Mouse (Mus musculus) olfactory bulb, adult 2 months (tissue): ENCODE measurements around the gene Ttc39b.

ENCODE experiments used
- CTCF ChIP-seq: fragments of 200-500 bp; IDR thresholded peaks from 2 replicates; pipeline ENCODE4 v1.5.1; 2012; ENCODE audit warnings: low read depth, mild to moderate bottlenecking, low read length, moderate library complexity; ENCODE audit not compliant: insufficient read depth
- POLR2A ChIP-seq: fragments of 200-500 bp; IDR thresholded peaks from 2 replicates; pipeline ENCODE4 v1.6.1; 2012; ENCODE audit warnings: mild to moderate bottlenecking, low read depth, low read length, moderate library complexity; ENCODE audit not compliant: insufficient read depth

GRCm38 (mm10) chr4:83225633-83226360 lies 98.3 kb downstream of the Ttc39b start:
- TF ChIP-seq POLR2A (no peak), CTCF (no peak)
